Mouse (Mus musculus): ENCODE data around the gene Stk38.

DNA sequence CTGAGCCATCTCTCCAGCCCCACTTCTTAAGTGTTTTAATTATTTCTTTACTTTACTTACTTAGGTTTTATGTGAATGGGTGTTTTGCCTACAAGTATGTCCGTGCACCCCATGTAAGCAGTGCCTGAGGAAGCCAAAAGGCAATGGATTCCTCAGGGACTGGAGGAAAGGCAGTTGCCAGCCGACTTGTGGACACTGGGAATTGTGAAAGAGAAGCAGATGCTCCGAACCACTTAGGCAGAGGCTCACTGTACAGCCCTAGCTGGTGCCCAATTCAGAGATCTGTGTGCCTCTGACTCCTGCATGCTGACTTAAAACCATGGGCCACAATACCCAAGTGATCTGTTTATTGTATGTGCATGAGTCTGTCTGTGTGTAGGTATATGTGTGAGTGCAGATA, 18.8 kb downstream of the Stk38 start:
- no peak for TF ChIP-seq CTCF (IDR thresholded peaks at IDR 0.05; ENCODE audit: borderline replicate concordance, control insufficient read depth, extremely low read depth, insufficient read depth, low read length, poor library complexity)
- no peak for TF ChIP-seq POLR2A (IDR thresholded peaks at IDR 0.05; ENCODE audit: control insufficient read depth, extremely low read depth, insufficient read depth, low read length, poor library complexity)

Measured in thymus, adult 2 months (tissue).